Comparison of ENCODE assay signal across 24 mouse cellular contexts in the genomic region with DNA sequence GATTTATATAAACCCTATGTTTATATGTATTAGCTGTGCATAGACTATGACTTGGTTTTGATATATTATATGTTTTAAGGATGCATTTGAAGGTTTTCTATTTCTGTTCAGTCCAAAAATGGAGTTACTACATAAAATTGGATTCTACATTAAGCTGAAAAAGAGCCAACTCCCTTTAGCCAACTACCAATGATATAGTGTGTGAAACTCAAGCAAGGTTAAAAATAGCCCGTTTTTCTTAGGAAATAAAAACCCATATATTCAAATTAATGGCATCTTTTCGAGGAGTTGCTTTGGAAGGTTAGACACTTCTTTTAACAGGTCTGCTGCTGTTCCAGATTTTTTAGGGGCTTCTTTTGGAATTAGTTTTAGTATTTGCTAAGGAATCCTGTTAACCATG. TPM values are rescaled to one million over a fixed set of nuclear protein-coding genes. Genes with fewer than 3 reads are reported as not detected.
A peak's percentile ranks its signal among the peaks of the same experiment; 100 is the strongest.
DNase-seq lines count a peak whose midpoint lies in the region; ATAC-seq and TF ChIP-seq lines count a peak whose summit lies in the region.
"Had no signal": no experiment of that assay in that cellular context is flagged by ENCODE, and none has a peak within 500 bp of the region (broad histone marks: within the 10 kb centered on the region; RNA-seq: fewer than 3 reads in every experiment).

No protein-coding gene starts in this region.

- no peak overlapping the region for H3K27ac ChIP-seq in embryonic facial prominence, embryonic 14.5 days (replicated peaks; ENCODE audit: low read depth, low read length)
- no peak overlapping the region for H3K27ac ChIP-seq in embryonic facial prominence, embryonic 10.5 days (replicated peaks)
- no peak overlapping the region for H3K27ac ChIP-seq in kidney, postnatal 0 days
- H3K27ac ChIP-seq in lung, embryonic 15.5 days, result peak overlapping the region; percentile 33; the same call in 1 of the 2 replicates
- H3K27ac ChIP-seq: gastrocnemius, adult 2 months; hindbrain, embryonic 12.5 days; hindbrain, embryonic 15.5 days had no signal

- WGBS in embryonic facial prominence, embryonic 14.5 days, result 55% methylated on average over 2 of the region's 2 CpGs
- 90% methylated on average over 2 of the region's 2 CpGs for WGBS in embryonic facial prominence, embryonic 10.5 days
- 40% methylated on average over 2 of the region's 2 CpGs for WGBS in kidney, postnatal 0 days
- WGBS in lung, embryonic 15.5 days, result 48% methylated on average over 2 of the region's 2 CpGs

- peaks cover 13% of the 10 kb centered on the region; the same call in 1 of the 2 replicates for H3K4me1 ChIP-seq in embryonic facial prominence, embryonic 14.5 days (ENCODE audit: control insufficient read depth, insufficient read depth, low read length)
- peaks cover 33% of the 10 kb centered on the region for H3K4me1 ChIP-seq in embryonic facial prominence, embryonic 10.5 days
- H3K4me1 ChIP-seq in kidney, postnatal 0 days (replicated peaks; ENCODE audit: insufficient read depth, low read length), result no peaks in the 10 kb centered on the region; the same call in 1 of the 2 replicates
- H3K4me1 ChIP-seq in lung, embryonic 15.5 days, result peaks cover 14% of the 10 kb centered on the region
- H3K4me1 ChIP-seq: hindbrain, embryonic 12.5 days had no signal

- no peaks in the 10 kb centered on the region for H3K27me3 ChIP-seq in embryonic facial prominence, embryonic 14.5 days (replicated peaks; ENCODE audit: control insufficient read depth, insufficient read depth, low read length)
- H3K27me3 ChIP-seq in embryonic facial prominence, embryonic 10.5 days (replicated peaks; ENCODE audit: low read depth, poor library complexity, severe bottlenecking), result no peaks in the 10 kb centered on the region
- no peaks in the 10 kb centered on the region for H3K27me3 ChIP-seq in kidney, postnatal 0 days (ENCODE audit: insufficient read depth, low read length)
- no peaks in the 10 kb centered on the region for H3K27me3 ChIP-seq in lung, embryonic 15.5 days
- H3K27me3 ChIP-seq: embryonic facial prominence, embryonic 15.5 days; hindbrain, embryonic 12.5 days; hindbrain, embryonic 15.5 days had no signal

- DNase-seq in embryonic facial prominence, embryonic 14.5 days (ENCODE audit: low spot score), result peak; percentile 35
- no peak for DNase-seq in embryonic facial prominence, embryonic 10.5 days (ENCODE audit: low spot score)
- peak; percentile 71 for DNase-seq in kidney, postnatal 0 days (ENCODE audit: low spot score)
- DNase-seq in kidney, postnatal 4 days, result no peak
- DNase-seq in lung, postnatal 36 days, result no peak
- peak; percentile 27 for DNase-seq in NIH3T3 (ENCODE audit: low read depth)
- DNase-seq in urinary bladder, postnatal 10 days (ENCODE audit: low spot score), result no peak
- DNase-seq: adrenal gland, adult 8-10 months; adrenal gland, postnatal 25 days; cerebellum, adult 11-12 months; cerebellum, adult 8-10 months; cerebellum, postnatal 10 days; cerebellum, postnatal 36 days; embryo, embryonic 11 days; forebrain, postnatal 0 days; gastrocnemius, adult 2 months; gastrocnemius, postnatal 14 days had no signal

- H3K36me3 ChIP-seq in embryonic facial prominence, embryonic 14.5 days (ENCODE audit: control insufficient read depth, insufficient read depth, low read length), result no peaks in the 10 kb centered on the region
- H3K36me3 ChIP-seq in embryonic facial prominence, embryonic 10.5 days (replicated peaks), result no peaks in the 10 kb centered on the region
- no peaks in the 10 kb centered on the region for H3K36me3 ChIP-seq in kidney, postnatal 0 days (ENCODE audit: insufficient read depth, low read length)
- no peaks in the 10 kb centered on the region for H3K36me3 ChIP-seq in lung, embryonic 15.5 days
- H3K36me3 ChIP-seq: embryonic facial prominence, embryonic 15.5 days; hindbrain, embryonic 12.5 days; hindbrain, embryonic 15.5 days had no signal

- no peaks in the 10 kb centered on the region for H3K9me3 ChIP-seq in embryonic facial prominence, embryonic 14.5 days (ENCODE audit: control insufficient read depth, low read length)
- H3K9me3 ChIP-seq in embryonic facial prominence, embryonic 10.5 days, result no peaks in the 10 kb centered on the region
- H3K9me3 ChIP-seq in kidney, postnatal 0 days (replicated peaks; ENCODE audit: low read length), result no peaks in the 10 kb centered on the region
- no peaks in the 10 kb centered on the region for H3K9me3 ChIP-seq in lung, embryonic 15.5 days
- H3K9me3 ChIP-seq: embryonic facial prominence, embryonic 15.5 days; hindbrain, embryonic 12.5 days; hindbrain, embryonic 15.5 days had no signal

- no peak overlapping the region for H3K9ac ChIP-seq in embryonic facial prominence, embryonic 14.5 days (ENCODE audit: low read depth, low read length)
- H3K9ac ChIP-seq in kidney, postnatal 0 days (ENCODE audit: low read depth, low read length), result no peak overlapping the region
- H3K9ac ChIP-seq in lung, embryonic 15.5 days, result no peak overlapping the region
- H3K9ac ChIP-seq: embryonic facial prominence, embryonic 15.5 days; forebrain, postnatal 0 days; hindbrain, embryonic 12.5 days; hindbrain, embryonic 15.5 days had no signal

- no peak for ATAC-seq in embryonic facial prominence, embryonic 14.5 days (ENCODE audit: low read depth)
- ATAC-seq in kidney, postnatal 0 days (replicated peaks; ENCODE audit: low FRiP score, low read depth), result no peak
- no peak for ATAC-seq in lung, embryonic 15.5 days (ENCODE audit: borderline replicate concordance, extremely low read depth, low FRiP score, low TSS enrichment)
- ATAC-seq: forebrain, embryonic 14.5 days; forebrain, postnatal 0 days; Patski had no signal

- H3K4me2 ChIP-seq in embryonic facial prominence, embryonic 14.5 days (ENCODE audit: low read depth, low read length), result no peak overlapping the region
- no peak overlapping the region for H3K4me2 ChIP-seq in kidney, postnatal 0 days (ENCODE audit: low read length)
- no peak overlapping the region for H3K4me2 ChIP-seq in lung, embryonic 15.5 days
- H3K4me2 ChIP-seq: embryonic facial prominence, embryonic 15.5 days; heart, embryonic 11.5 days; hindbrain, embryonic 12.5 days; hindbrain, embryonic 15.5 days had no signal

- H3K4me3 ChIP-seq in embryonic facial prominence, embryonic 14.5 days (ENCODE audit: low read depth, low read length), result no peak overlapping the region
- H3K4me3 ChIP-seq in embryonic facial prominence, embryonic 10.5 days, result no peak overlapping the region
- no peak overlapping the region for H3K4me3 ChIP-seq in kidney, postnatal 0 days (replicated peaks; ENCODE audit: low read depth, low read length)
- H3K4me3 ChIP-seq in lung, embryonic 15.5 days, result no peak overlapping the region
- H3K4me3 ChIP-seq: embryonic facial prominence, embryonic 15.5 days; gastrocnemius, adult 2 months; hindbrain, embryonic 12.5 days; hindbrain, embryonic 15.5 days had no signal

- no peak for TF ChIP-seq CTCF in kidney, postnatal 0 days (IDR thresholded peaks at IDR 0.05; ENCODE audit: low read depth)

RNA-seq across cellular contexts. Expression of a gene that starts 22.7 kb away (rescaled TPM):
- 33.2 and 35.2 TPM in 2 replicates for polyA plus RNA-seq in embryonic facial prominence, embryonic 14.5 days (2014; fragmentation: Nextera tagmentation; extraction: Ambion mirVana)
- 44.6 and 48.8 TPM in 2 replicates for polyA plus RNA-seq in embryonic facial prominence, embryonic 10.5 days (2016; fragmentation: Nextera tagmentation; extraction: Ambion mirVana)
- 37.7 and 38.1 TPM in 2 replicates for polyA plus RNA-seq in kidney, postnatal 0 days (2015; fragmentation: Nextera tagmentation; extraction: Ambion mirVana)
- 31.3 and 32.3 TPM in 2 replicates for polyA plus RNA-seq in lung, embryonic 15.5 days (2015; fragmentation: Nextera tagmentation; extraction: Ambion mirVana)

Comparison
In these comparisons a context has a peak if more than half of its experiments do, and no peak if none do; other contexts are left out.
1. DNase-seq: peak in embryonic facial prominence, embryonic 14.5 days (single experiment), kidney, postnatal 0 days (single experiment) and NIH3T3 (single experiment); none in embryonic facial prominence, embryonic 10.5 days (single experiment), kidney, postnatal 4 days (0 of 2), lung, postnatal 36 days (single experiment) and urinary bladder, postnatal 10 days (single experiment).